Mouse (Mus musculus) forebrain, embryonic 12.5 days (tissue): ENCODE results near the gene Sfrp5. TPM values are rescaled to one million over a fixed set of nuclear protein-coding genes. Genes with fewer than 3 reads are reported as not detected.

Experiments used
- ATAC-seq: fragments of 200-750 bp; cut with Nextera tagmentation; 2 replicates; pipeline ENCODE4 v1.8.0; 2017; ENCODE audit warnings: moderate TSS enrichment; ENCODE audit not compliant: low FRiP score
- H3K27ac ChIP-seq: fragments of 300-500 bp; sonication (generic); 2 replicates; pipeline ENCODE4 v1.5.1; 2016; ENCODE audit warnings: mild to moderate bottlenecking
- H3K27me3 ChIP-seq: fragments of 300-500 bp; sonication (generic); 2 replicates; pipeline ENCODE4 v1.6.1; 2016; ENCODE audit warnings: mild to moderate bottlenecking
- H3K36me3 ChIP-seq: fragments of 300-500 bp; sonication (generic); replicated peaks from 2 replicates; pipeline ENCODE4 v1.6.1; 2016; ENCODE audit warnings: mild to moderate bottlenecking
- H3K4me1 ChIP-seq: fragments of 300-500 bp; sonication (generic); 2 replicates; pipeline ENCODE4 v1.6.1; 2016
- H3K4me2 ChIP-seq: fragments of 300-500 bp; sonication (generic); 2 replicates; pipeline ENCODE4 v1.6.1; 2016; ENCODE audit warnings: mild to moderate bottlenecking, moderate library complexity
- H3K4me3 ChIP-seq: fragments of 300-500 bp; sonication (generic); replicated peaks from 2 replicates; pipeline ENCODE4 v1.5.1; 2016; ENCODE audit warnings: mild to moderate bottlenecking
- H3K9ac ChIP-seq: fragments of 300-500 bp; sonication (generic); 2 replicates; pipeline ENCODE4 v1.6.1; 2016; ENCODE audit warnings: mild to moderate bottlenecking
- H3K9me3 ChIP-seq: fragments of 300-500 bp; sonication (generic); 2 replicates; pipeline ENCODE4 v1.6.1; 2016
- WGBS: fragments of 180-500 bp; shearing (Covaris S2); methylation state at CpG from one replicate; pipeline ENCODE4 v1.1.7; 2016; 5-methylcytosine and 5-hydroxymethylcytosine counted together
- polyA plus RNA-seq: library from polyadenylated mRNA; unstranded; fragments of >200 nt; fragmentation: Nextera tagmentation; extraction: Ambion mirVana; gene quantifications from 2 replicates; pipeline ENCODE4 v1.2.1, GENCODE M21; 2016

Sfrp5 gene
- polyA plus RNA-seq, 1 experiment from 2014 or later: 0.13 TPM

DNA sequence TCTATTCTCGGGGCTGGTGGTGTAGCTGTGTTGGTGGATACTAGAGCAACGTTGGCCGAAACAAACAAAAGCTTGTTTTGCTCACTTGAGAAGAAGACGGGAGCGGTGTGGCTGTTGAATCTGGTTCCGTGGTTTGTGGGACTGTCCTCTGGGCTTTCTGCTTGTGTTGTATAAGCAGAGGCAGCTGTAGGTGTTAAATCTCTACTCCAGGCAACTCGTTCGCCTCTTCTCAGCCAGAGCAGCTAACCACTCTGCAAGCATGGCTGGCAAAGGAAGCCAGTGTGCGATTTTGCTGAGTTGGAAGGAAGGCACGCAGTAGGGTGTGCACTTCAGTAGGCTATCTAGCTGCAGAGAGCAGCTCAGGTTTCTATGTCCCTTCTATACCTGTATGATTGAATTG, 24.4 kb upstream of the Sfrp5 start:
- H3K9me3 ChIP-seq: no peaks in the 10 kb centered on the region
- H3K4me1 ChIP-seq: peaks cover 3% of the 10 kb centered on the region; the same call in 1 of the 2 replicates
- H3K27me3 ChIP-seq: no peaks in the 10 kb centered on the region
- H3K27ac ChIP-seq: no peak overlapping the region
- no peak overlapping the region for H3K4me2 ChIP-seq
- H3K36me3 ChIP-seq: no peaks in the 10 kb centered on the region
- no peak overlapping the region for H3K9ac ChIP-seq
- ATAC-seq: no peak
- WGBS: 82% methylated on average over 10 of the region's 10 CpGs
- no peak overlapping the region for H3K4me3 ChIP-seq

DNA sequence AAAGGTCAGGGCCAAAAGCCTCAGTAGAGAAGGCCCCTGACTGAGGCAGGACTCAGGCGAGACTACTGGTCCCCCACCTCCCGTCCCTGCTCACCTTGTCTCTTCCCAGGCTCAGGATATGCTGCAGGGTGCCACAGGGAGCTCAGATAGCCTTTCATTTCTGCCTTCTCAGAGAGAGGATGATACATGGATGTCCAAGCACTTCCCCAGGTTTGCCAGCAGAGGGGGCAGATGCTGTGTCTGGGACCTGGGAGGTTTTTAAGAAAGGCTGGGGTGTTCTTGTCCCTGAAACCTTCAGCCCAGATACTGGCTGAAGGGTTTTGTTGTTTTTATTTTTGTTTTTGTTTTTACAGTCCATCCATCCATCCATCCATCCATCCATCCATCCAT, 15.3 kb upstream of the Sfrp5 start:
- H3K36me3 ChIP-seq: no peaks in the 10 kb centered on the region
- H3K9ac ChIP-seq: no peak overlapping the region
- no peak overlapping the region for H3K4me2 ChIP-seq
- H3K27me3 ChIP-seq: no peaks in the 10 kb centered on the region; the same call in 1 of the 2 replicates
- 12% methylated on average over 2 of the region's 2 CpGs for WGBS
- no peaks in the 10 kb centered on the region for H3K9me3 ChIP-seq
- ATAC-seq: no peak
- H3K27ac ChIP-seq: no peak overlapping the region
- no peaks in the 10 kb centered on the region for H3K4me1 ChIP-seq
- no peak overlapping the region for H3K4me3 ChIP-seq

DNA sequence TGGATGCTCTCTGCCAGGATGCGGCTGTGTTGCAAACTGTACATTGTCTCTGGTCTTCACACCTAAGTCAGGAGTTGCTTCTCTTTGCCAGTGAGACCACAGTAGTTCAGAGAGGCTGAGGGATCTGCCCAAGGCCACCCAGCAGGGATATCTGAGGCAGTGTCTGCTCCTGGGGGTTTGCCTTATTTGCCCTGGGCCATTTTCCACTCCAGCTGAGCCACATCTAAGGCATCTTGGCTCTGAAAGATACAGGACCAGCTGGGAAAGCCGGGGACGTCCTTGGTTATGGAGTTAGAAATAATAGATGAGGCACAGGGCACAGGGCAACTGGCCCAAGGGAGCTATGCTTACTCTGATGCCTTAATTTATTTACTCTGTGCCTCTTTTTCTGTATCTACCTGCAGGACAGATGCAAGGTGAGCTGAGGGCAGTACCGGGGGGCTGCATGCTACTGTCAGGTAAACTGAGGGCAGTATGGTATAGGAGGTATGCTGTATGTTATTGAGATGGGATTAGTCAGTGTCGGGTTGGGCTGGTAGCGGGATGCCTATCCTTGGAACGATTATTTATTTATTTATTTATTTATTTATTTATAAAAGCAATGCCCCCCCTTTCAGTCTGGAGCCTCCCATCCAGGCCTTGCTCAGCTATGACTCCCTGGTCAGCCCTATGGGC, 14.8 kb upstream of the Sfrp5 start:
- H3K4me1 ChIP-seq: no peaks in the 10 kb centered on the region
- H3K4me2 ChIP-seq: no peak overlapping the region
- no peak overlapping the region for H3K4me3 ChIP-seq
- H3K27me3 ChIP-seq: no peaks in the 10 kb centered on the region; the same call in 1 of the 2 replicates
- H3K9ac ChIP-seq: no peak overlapping the region
- H3K9me3 ChIP-seq: no peaks in the 10 kb centered on the region
- no peaks in the 10 kb centered on the region for H3K36me3 ChIP-seq
- WGBS: 71% methylated on average over 7 of the region's 7 CpGs
- H3K27ac ChIP-seq: no peak overlapping the region
- ATAC-seq: no peak; the same call in 1 of the 2 replicates

DNA sequence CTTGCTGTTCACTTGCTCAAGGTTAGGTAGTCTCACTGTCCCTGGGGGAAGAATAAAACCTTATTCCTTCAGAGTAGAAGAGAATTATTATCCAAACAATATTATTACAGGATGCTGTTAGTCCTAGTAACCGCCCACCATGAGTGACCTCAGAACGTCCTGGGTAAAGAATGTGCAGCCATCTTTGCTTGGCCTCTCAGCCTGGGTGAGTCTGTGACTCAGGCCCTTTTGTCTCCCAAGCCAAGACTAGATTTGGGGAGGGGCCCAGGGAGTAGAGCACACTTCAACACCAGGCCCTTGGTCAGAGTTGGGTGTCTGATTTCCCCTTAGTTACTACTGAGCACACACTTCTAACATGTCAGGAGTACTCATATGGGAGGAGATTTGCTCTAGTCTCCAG, 12.5 kb upstream of the Sfrp5 start:
- peaks cover under 1% of the 10 kb centered on the region; the same call in 1 of the 2 replicates for H3K4me1 ChIP-seq
- no peaks in the 10 kb centered on the region for H3K9me3 ChIP-seq
- peaks cover under 1% of the 10 kb centered on the region; the same call in 1 of the 2 replicates for H3K27me3 ChIP-seq
- WGBS: 88% methylated on average over 2 of the region's 2 CpGs
- H3K9ac ChIP-seq: no peak overlapping the region
- no peak overlapping the region for H3K27ac ChIP-seq
- H3K4me3 ChIP-seq: no peak overlapping the region
- ATAC-seq: no peak
- H3K4me2 ChIP-seq: no peak overlapping the region
- H3K36me3 ChIP-seq: no peaks in the 10 kb centered on the region

DNA sequence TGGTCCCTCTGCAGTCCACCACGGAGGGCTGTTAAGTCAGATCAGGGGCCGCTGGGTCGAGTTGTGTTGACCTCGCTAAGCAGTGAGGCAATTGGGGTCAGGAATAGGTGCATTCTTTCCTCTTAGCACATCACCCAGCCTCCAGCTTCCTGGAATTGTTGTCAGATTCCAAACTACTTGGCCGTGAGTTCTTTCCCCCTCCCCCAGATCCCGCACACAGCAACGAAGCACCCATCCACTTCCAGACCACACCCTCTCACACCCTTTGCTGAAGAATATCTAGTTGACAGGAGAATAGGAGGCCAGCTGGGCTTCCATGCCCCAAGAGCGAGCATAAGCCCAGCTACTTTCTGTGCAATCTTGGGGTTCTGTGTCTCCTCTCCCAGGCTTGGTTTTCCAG, 9.9 kb upstream of the Sfrp5 start:
- H3K36me3 ChIP-seq: no peaks in the 10 kb centered on the region
- peaks cover 4% of the 10 kb centered on the region; the same call in 1 of the 2 replicates for H3K4me1 ChIP-seq
- no peak overlapping the region for H3K4me2 ChIP-seq
- ATAC-seq: no peak
- H3K27me3 ChIP-seq: peaks cover 5% of the 10 kb centered on the region; the same call in 1 of the 2 replicates
- H3K4me3 ChIP-seq: no peak overlapping the region
- 74% methylated on average over 8 of the region's 8 CpGs for WGBS
- no peak overlapping the region for H3K9ac ChIP-seq
- no peaks in the 10 kb centered on the region for H3K9me3 ChIP-seq
- H3K27ac ChIP-seq: no peak overlapping the region

DNA sequence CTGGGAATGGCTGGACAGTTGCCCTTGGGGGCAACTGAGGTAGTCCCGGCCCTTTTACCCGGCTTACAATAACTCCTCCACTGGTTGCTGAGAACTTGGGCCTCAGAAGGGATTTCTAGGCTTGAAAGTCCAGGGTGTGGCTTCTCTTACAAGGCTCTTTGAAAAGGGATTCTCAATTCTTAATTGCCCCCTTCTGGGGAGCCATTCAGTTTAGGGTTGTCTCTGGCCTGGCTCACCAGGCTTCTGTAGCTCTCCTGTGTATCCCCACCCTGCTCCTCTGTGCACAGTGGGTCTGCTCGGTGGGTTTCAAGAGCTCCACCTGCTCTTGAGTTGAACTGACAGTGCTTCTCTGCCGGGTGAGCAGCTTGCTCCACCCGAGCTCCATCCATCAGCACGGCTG, 7.9 kb upstream of the Sfrp5 start:
- H3K27me3 ChIP-seq: peaks cover 5% of the 10 kb centered on the region; the same call in 1 of the 2 replicates
- no peaks in the 10 kb centered on the region for H3K36me3 ChIP-seq
- no peaks in the 10 kb centered on the region for H3K9me3 ChIP-seq
- H3K9ac ChIP-seq: no peak overlapping the region
- H3K4me2 ChIP-seq: no peak overlapping the region
- no peak overlapping the region for H3K4me3 ChIP-seq
- no peak for ATAC-seq
- 61% methylated on average over 6 of the region's 6 CpGs for whole genome bisulfite sequencing
- no peak overlapping the region for H3K27ac ChIP-seq
- peaks cover 4% of the 10 kb centered on the region; the same call in 1 of the 2 replicates for H3K4me1 ChIP-seq

DNA sequence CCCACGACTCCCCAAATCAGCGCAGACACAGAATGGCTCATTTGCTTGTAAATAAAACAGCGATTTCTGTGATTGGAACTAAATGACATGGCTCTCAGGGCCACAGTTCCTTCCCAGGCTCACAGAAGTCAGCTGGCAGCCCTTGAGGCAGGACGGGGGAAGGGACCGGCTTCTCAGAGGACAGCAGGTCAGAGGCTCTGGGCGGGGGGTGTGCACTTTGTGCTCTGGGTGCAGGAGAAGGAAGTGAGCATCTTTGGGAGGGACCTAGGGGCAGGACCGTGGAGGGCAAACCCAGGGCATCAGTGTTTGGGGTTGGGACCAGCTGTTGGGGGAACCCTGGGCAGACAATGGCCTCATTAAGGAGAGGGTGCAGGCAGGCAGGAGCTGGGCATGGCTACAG, 7.4 kb upstream of the Sfrp5 start:
- no peak overlapping the region for H3K4me3 ChIP-seq
- peaks cover 7% of the 10 kb centered on the region; the same call in 1 of the 2 replicates for H3K27me3 ChIP-seq
- H3K4me1 ChIP-seq: peaks cover 4% of the 10 kb centered on the region; the same call in 1 of the 2 replicates
- H3K36me3 ChIP-seq: no peaks in the 10 kb centered on the region
- H3K9ac ChIP-seq: no peak overlapping the region
- H3K4me2 ChIP-seq: no peak overlapping the region
- 64% methylated on average over 7 of the region's 7 CpGs for WGBS
- H3K9me3 ChIP-seq: no peaks in the 10 kb centered on the region
- H3K27ac ChIP-seq: no peak overlapping the region
- no peak for ATAC-seq

DNA sequence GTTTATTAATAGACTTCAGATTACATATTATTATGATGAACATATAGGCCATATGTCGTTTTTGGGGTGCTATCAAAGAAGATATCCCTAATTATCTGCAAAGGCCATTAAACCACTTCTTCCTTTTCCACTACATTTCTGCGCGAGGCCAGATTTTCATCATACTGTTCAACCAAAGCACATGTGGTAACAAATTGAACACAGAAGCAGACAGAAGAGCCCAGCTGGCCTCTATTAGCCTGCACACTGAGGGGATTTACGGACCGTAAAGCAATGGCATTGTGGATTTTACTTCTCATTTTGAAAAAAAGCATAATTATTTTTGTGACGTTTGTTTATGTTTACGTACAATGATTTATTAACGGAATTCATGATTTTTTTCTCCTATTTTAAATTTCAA, 3.1 kb upstream of the Sfrp5 start:
- Histone ChIP-seq H3K36me3 (no peaks in the 10 kb centered on the region), H3K27me3 (peaks cover 50% of the 10 kb centered on the region), H3K27ac (no peak overlapping the region), H3K4me1 (peaks cover 11% of the 10 kb centered on the region), H3K9ac (no peak overlapping the region), H3K4me3 (no peak overlapping the region), H3K9me3 (no peaks in the 10 kb centered on the region), H3K4me2 (no peak overlapping the region)
- no peak for ATAC-seq
- 82% methylated on average over 8 of the region's 8 CpGs for WGBS

DNA sequence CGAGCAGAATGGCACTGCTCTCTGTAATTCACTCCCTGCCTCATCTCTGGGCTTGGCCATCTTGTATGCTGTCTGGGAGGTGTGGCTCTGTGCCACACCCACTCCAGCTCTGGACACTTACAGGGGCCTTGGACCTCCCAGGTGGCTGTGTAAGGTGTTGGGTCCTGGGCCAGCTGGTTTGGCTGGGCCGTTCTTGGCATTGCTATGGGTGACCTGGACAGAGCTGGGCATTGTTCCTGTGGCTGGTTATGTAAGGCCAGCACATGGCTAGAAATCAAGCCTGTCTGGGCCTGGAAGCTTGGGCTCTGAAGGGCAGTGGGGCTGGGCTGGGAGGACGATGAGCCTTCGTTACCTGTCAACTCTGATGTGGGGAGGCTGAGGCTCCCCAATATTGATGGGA, 2.3 kb upstream of the Sfrp5 start:
- ATAC-seq: no peak
- no peak overlapping the region for H3K9ac ChIP-seq
- WGBS: 94% methylated on average over 4 of the region's 4 CpGs
- H3K4me1 ChIP-seq: peaks cover 8% of the 10 kb centered on the region
- H3K27ac ChIP-seq: no peak overlapping the region
- H3K27me3 ChIP-seq: peaks cover 55% of the 10 kb centered on the region
- H3K36me3 ChIP-seq: no peaks in the 10 kb centered on the region
- H3K9me3 ChIP-seq: no peaks in the 10 kb centered on the region
- H3K4me2 ChIP-seq: no peak overlapping the region
- H3K4me3 ChIP-seq: no peak overlapping the region

DNA sequence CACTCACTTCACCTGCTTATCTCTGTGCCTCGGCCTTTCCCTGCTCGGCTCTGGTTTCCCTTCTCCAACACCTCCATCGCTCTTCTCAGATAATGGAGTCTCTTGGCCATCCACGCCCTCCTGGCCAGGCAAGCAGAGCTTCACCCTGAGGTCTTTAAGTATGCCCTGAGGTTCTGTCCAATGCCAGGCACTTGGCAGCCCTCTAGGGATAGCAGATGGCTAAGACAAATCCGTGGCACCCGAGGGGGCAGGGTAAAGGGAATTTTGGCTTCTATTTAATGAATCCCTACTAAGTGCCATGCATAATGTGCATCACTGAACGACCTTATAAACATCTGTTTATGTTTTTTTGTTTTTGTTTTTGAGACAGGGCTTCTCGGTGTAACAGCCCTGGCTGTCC, 415 bp upstream of the Sfrp5 start:
- Histone ChIP-seq H3K36me3 (no peaks in the 10 kb centered on the region), H3K27ac (no peak overlapping the region), H3K27me3 (peaks cover 68% of the 10 kb centered on the region), H3K9me3 (no peaks in the 10 kb centered on the region), H3K4me3 (no peak overlapping the region), H3K4me1 (peaks cover 8% of the 10 kb centered on the region), H3K4me2 (no peak overlapping the region), H3K9ac (no peak overlapping the region)
- ATAC-seq: no peak
- WGBS: 44% methylated on average over 8 of the region's 8 CpGs

DNA sequence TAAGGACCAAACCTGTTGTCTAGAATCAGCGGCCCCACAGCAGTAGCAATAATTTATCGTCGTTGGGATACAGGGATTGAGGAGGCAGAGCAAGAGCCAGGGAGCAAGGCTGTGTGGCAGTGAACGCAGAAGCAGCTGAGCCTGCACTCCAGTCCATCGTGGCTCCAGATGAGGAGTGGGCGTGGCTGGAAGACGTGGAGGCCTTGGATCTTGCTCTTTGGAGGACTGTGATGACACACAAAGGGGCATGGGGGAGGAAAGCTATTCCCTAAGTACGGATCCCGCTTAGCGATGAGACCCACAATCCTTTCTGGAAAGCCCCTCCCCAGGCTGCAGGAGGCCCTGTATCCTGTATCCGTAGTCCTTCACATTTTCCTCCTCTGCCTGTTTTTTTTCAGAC, 4.0 kb downstream of the Sfrp5 start:
- Histone ChIP-seq H3K9me3 (no peaks in the 10 kb centered on the region), H3K4me1 (peaks cover 8% of the 10 kb centered on the region), H3K27me3 (peaks cover 51% of the 10 kb centered on the region), H3K4me2 (no peak overlapping the region), H3K4me3 (no peak overlapping the region), H3K36me3 (no peaks in the 10 kb centered on the region), H3K27ac (no peak overlapping the region), H3K9ac (no peak overlapping the region)
- 51% methylated on average over 11 of the region's 11 CpGs for WGBS
- ATAC-seq: no peak

DNA sequence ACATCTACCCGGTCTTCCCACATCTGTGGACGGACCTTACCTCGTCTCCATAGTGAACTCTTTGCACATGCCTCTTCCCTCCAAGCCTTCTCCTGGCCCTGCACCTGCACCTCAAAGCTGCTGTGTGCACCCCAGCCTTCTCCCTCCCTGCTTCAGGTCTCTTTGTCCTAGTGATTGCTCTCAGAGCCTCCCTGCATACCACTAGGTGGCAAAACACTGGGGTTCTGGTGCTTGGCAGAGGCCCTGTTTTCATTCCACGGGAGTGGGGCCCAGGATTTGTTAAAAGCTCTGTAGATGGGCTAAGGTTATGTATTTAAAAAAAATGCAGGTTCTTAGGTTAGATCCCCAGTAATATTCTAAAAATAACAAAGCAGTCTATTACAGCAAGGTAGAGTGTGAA, 5.0 kb downstream of the Sfrp5 start:
- peaks cover 6% of the 10 kb centered on the region for H3K36me3 ChIP-seq

DNA sequence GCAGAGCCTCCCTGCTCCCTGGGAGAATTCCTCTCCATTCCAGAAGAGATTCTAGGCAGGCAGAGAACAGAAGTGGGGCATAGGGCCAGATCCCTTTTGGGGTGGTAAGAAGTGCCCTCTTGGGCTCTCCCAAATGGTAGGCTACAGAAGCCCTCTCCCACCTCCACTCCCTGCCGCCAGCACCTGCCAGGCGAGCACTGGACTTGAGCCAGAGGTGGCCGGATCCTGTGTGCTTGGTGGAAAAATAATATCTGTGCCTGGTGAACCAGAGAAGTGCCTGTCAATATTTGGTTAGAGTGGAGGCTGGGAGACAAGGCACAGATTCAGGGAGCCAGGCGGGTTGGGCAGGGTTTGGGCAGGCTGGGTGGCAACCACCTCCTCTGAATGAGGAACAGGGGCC, 5.7 kb downstream of the Sfrp5 start:
- no peak for ATAC-seq
- no peaks in the 10 kb centered on the region for H3K9me3 ChIP-seq
- no peak overlapping the region for H3K4me3 ChIP-seq
- no peak overlapping the region for H3K9ac ChIP-seq
- peaks cover 13% of the 10 kb centered on the region for H3K36me3 ChIP-seq
- H3K27me3 ChIP-seq: peaks cover 35% of the 10 kb centered on the region
- no peak overlapping the region for H3K27ac ChIP-seq
- H3K4me1 ChIP-seq: peaks cover 1% of the 10 kb centered on the region
- 87% methylated on average over 4 of the region's 4 CpGs for WGBS
- no peak overlapping the region for H3K4me2 ChIP-seq

More for the DNA sequence above, 5.0 kb downstream of the Sfrp5 start:
- no peak overlapping the region for H3K27ac ChIP-seq
- peaks cover 7% of the 10 kb centered on the region for H3K4me1 ChIP-seq
- no peak overlapping the region for H3K4me3 ChIP-seq
- no peak for ATAC-seq
- H3K9ac ChIP-seq: no peak overlapping the region
- no peak overlapping the region for H3K4me2 ChIP-seq
- WGBS: 72% methylated on average over 4 of the region's 4 CpGs
- peaks cover 42% of the 10 kb centered on the region for H3K27me3 ChIP-seq
- no peaks in the 10 kb centered on the region for H3K9me3 ChIP-seq
